Mouse (Mus musculus) ES-Bruce4 (cell line): ENCODE measurements around the gene Clta. TPM values are rescaled to one million over a fixed set of nuclear protein-coding genes. Genes with fewer than 3 reads are reported as not detected.
A peak's percentile ranks its signal among the peaks of the same experiment; 100 is the strongest.

Experiments
- H3K27ac ChIP-seq: 2 replicates; pipeline ENCODE4 v1.5.1; 2012; ENCODE audit warnings: low read length, inconsistent platforms; ENCODE audit not compliant: insufficient read depth
- H3K27me3 ChIP-seq: 2 replicates; pipeline ENCODE4 v1.6.1; 2012; ENCODE audit warnings: mild to moderate bottlenecking, low read length, inconsistent platforms; ENCODE audit not compliant: control insufficient read depth, poor library complexity, insufficient read depth, severe bottlenecking
- H3K36me3 ChIP-seq: 2 replicates; pipeline ENCODE4 v1.6.1; 2012; ENCODE audit warnings: inconsistent platforms, mild to moderate bottlenecking, low read length, moderate library complexity; ENCODE audit not compliant: control insufficient read depth, poor library complexity, insufficient read depth, severe bottlenecking
- H3K4me1 ChIP-seq: one replicate; pipeline ENCODE4 v1.8.1; 2011; ENCODE audit warnings: low read length; ENCODE audit not compliant: control insufficient read depth, insufficient read depth
- H3K4me3 ChIP-seq: 2 replicates; pipeline ENCODE4 v1.5.1; 2011; ENCODE audit warnings: low read depth, mild to moderate bottlenecking, low read length
- H3K9ac ChIP-seq: 2 replicates; pipeline ENCODE4 v1.6.1; 2012; ENCODE audit warnings: low read depth, mild to moderate bottlenecking, inconsistent platforms; ENCODE audit not compliant: poor library complexity, severe bottlenecking
- H3K9me3 ChIP-seq: replicated peaks from 2 replicates; pipeline ENCODE4 v1.6.1; 2012; ENCODE audit warnings: mild to moderate bottlenecking, low read length, inconsistent platforms; ENCODE audit not compliant: control insufficient read depth, poor library complexity, insufficient read depth, severe bottlenecking
- CTCF ChIP-seq: IDR thresholded peaks from one replicate; pipeline ENCODE4 v1.8.1; 2011; ENCODE audit warnings: low read depth, low read length
- EP300 ChIP-seq: IDR thresholded peaks from 2 replicates; pipeline ENCODE4 v1.6.1; 2011; ENCODE audit warnings: low read depth, low read length; ENCODE audit not compliant: insufficient read depth
- POLR2A ChIP-seq: IDR thresholded peaks from one replicate; pipeline ENCODE4 v1.8.1; 2011; ENCODE audit warnings: low read length; ENCODE audit not compliant: insufficient read depth
- polyA plus RNA-seq: library from polyadenylated mRNA; stranded (reverse); fragments of >200 nt; gene quantifications from 2 replicates; pipeline ENCODE4 v1.2.4, GENCODE M21; 2011; ENCODE audit warnings: low read depth; ENCODE audit not compliant: missing spikeins, insufficient read depth, insufficient read length

The Clta gene
- polyA plus RNA-seq, 1 experiment, result 277 TPM

DNA sequence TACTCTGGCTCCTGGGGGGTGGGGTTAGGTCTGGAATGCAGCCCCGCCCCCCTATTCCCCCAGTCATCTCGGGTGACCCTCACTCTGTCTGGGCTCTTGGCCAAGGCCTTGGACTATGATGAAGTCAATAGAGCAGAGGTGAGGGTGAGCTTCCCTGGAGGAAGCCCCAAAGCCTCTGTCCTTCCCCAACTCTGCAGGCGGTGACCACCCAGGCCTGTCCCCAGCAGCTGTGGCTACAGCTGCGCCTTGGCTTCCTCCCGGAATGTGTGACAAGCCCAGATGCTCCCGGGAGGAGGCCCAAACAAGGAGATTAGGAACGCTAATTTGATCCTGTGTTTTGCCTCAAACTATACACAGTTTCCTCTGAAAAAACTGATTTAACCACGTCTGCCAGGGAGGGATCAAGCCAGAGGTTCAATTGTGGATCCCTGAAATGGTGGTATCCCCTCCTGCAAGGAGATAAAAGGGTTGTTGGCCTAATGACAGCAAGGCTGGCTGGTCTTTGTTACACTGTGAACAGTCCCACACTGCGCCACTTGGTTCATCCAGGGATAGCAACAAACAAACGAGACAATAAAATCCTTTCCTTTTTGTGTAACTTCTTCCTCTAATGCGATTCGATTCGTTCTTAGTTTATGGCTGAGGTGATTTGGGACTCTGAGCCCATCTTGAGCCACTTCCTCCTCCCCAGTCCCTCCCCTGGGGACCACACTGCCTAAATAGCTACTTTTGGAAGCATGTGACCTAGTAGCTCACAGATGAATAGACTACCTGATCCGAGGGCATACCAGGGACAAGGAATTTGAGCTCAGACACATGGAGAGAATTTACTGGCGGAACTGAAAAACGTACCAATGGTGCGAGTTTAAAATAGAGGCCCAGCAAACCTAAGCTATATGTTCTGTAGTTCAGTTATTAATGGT, 25.5 kb upstream of the Clta start:
- Histone ChIP-seq H3K9ac (0 out of 2 replicates have a peak overlapping the region, but pooled peaks have one; percentile 33), H3K9me3 (no peaks in the 10 kb centered on the region), H3K27ac (peak overlapping the region; percentile 76), H3K4me3 (no peak overlapping the region), H3K4me1 (peaks cover 10% of the 10 kb centered on the region), H3K27me3 (no peaks in the 10 kb centered on the region), H3K36me3 (no peaks in the 10 kb centered on the region)
- TF ChIP-seq EP300 (0 out of 2 replicates have a peak, but pooled peaks have one; percentile 43), POLR2A (no peak)

DNA sequence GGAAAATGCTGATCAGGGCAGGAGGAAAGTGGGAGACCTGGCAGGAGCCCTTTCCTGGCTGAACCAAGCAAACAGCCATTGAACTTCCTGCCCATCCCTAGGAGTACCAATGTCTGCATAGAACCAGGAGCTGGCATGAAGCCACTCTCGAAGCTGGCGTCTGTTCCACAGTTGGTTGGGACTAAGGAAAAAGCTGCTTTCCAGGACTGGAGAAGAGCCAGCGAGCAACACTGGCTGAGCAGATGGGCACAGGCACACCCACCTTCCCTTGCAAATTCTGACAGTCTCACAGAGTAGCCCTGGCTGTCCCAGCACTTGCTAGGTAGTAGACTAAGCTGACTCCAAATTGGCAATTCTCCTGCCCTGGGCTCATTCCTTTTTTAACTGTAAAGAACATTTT, 24.5 kb upstream of the Clta start:
- Histone ChIP-seq H3K4me3 (no peak overlapping the region), H3K36me3 (no peaks in the 10 kb centered on the region), H3K4me1 (peaks cover 10% of the 10 kb centered on the region), H3K27me3 (no peaks in the 10 kb centered on the region), H3K9ac (no peak overlapping the region), H3K27ac (no peak overlapping the region), H3K9me3 (no peaks in the 10 kb centered on the region)
- TF ChIP-seq POLR2A, result no peak
- TF ChIP-seq EP300, result no peak
- no peak for TF ChIP-seq CTCF

DNA sequence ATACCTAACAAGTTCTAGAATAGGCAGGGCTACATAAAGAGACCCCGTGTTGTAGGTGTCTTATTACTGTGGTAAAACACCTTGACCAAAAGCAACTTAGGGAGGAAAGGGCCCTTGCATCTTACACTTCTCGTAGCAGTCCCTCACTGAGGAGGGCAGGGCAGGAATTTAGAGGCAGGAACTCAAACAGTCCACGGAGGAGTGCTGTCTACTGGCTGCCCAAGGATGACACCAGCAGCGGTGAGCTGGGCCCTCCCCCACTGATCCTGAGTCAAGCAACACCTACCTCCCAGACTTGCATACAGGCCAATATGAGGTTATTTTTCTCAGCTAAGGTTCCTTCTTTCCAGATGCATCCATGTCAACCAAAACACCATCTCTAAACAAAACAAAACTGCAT, 24.0 kb upstream of the Clta start:
- peaks cover 10% of the 10 kb centered on the region for H3K4me1 ChIP-seq
- no peak overlapping the region for H3K4me3 ChIP-seq
- no peak overlapping the region for H3K9ac ChIP-seq
- TF ChIP-seq POLR2A, result no peak
- no peak for TF ChIP-seq EP300
- TF ChIP-seq CTCF, result no peak
- H3K27me3 ChIP-seq, result no peaks in the 10 kb centered on the region
- no peak overlapping the region for H3K27ac ChIP-seq
- H3K36me3 ChIP-seq, result no peaks in the 10 kb centered on the region
- H3K9me3 ChIP-seq, result no peaks in the 10 kb centered on the region

- H3K4me1 ChIP-seq, result peaks cover 10% of the 10 kb centered on the region
- H3K27ac ChIP-seq, result no peak overlapping the region
- TF ChIP-seq EP300 (no peak), POLR2A (no peak), CTCF (no peak)
- H3K9me3 ChIP-seq, result no peaks in the 10 kb centered on the region
- H3K4me3 ChIP-seq, result no peak overlapping the region
- no peaks in the 10 kb centered on the region for H3K27me3 ChIP-seq
- H3K9ac ChIP-seq, result no peak overlapping the region
- H3K36me3 ChIP-seq, result no peaks in the 10 kb centered on the region
Measured at GRCm38 (mm10) chr4:43980846-43981245, 23.4 kb upstream of the Clta start.

DNA sequence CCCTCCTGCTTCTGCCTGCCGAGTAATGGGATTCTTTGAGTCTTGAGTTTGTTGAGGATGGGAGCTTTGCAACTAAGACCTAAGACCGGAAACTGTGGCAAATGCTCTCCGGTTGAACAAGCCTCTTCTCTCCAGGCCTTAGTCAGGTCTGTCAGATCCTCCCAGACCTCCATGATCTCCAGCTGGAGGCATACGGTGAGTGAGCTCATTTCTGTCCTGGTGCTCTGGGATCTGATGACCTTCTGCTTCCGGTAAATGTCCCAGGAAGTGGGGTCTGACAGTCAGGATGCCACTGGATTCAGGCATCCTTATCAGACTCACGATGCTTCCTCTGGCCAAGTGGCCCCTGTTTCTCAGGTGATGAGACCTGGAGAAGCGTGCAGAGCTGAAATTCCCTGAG, 23.0 kb upstream of the Clta start:
- H3K27me3 ChIP-seq, result no peaks in the 10 kb centered on the region
- no peak overlapping the region for H3K9ac ChIP-seq
- peaks cover 10% of the 10 kb centered on the region for H3K4me1 ChIP-seq
- H3K27ac ChIP-seq, result no peak overlapping the region
- TF ChIP-seq CTCF (no peak), EP300 (no peak), POLR2A (no peak)
- H3K4me3 ChIP-seq, result no peak overlapping the region
- no peaks in the 10 kb centered on the region for H3K36me3 ChIP-seq
- H3K9me3 ChIP-seq, result no peaks in the 10 kb centered on the region
